Mouse (Mus musculus) cortical plate, adult 2 months (tissue): Measurements from ENCODE around the gene Med28.

Source experiments
- CTCF ChIP-seq: fragments of 200-500 bp; IDR thresholded peaks from 2 replicates; pipeline ENCODE4 v1.5.1; 2011; ENCODE audit warnings: mild to moderate bottlenecking, control low read depth, low read length; ENCODE audit not compliant: insufficient read depth; ENCODE audit errors: extremely low read depth
- POLR2A ChIP-seq: fragments of 200-500 bp; IDR thresholded peaks from 2 replicates; pipeline ENCODE4 v1.6.1; 2011; ENCODE audit warnings: mild to moderate bottlenecking, low read length, control low read depth; ENCODE audit not compliant: insufficient read depth; ENCODE audit errors: extremely low read depth

DNA sequence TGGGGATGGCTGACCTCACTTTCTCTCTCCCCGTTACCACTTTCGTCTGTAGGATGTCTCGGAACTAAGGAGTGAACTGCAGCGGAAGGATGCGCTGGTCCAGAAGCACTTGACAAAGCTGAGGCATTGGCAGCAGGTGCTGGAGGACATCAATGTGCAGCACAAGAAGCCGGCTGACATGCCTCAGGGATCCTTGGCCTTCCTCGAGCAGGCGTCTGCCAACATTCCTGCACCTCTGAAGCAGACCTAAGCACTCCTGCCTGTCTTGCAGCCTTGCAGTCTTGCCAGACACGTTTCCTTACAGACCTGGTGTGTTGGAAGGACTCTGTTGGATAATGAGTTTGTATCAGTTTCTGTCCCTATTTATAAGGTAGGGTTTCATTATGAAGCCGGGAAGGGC, 5.1 kb downstream of the Med28 start:
- TF ChIP-seq CTCF = no peak
- TF ChIP-seq POLR2A = no peak
